Mouse (Mus musculus): Measurements from ENCODE around the gene Fndc8. TPM values are rescaled to one million over a fixed set of nuclear protein-coding genes. Genes with fewer than 3 reads are reported as not detected.
A peak's percentile ranks its signal among the peaks of the same experiment; 100 is the strongest.

The Fndc8 gene
- total and polyA plus RNA-seq, 3 experiments, result 0.08 to 0.36 TPM; not detected in 1

GRCm38 (mm10) chr11:82870173-82871030, 21.5 kb upstream of the Fndc8 start:
- Histone ChIP-seq H3K4me1 (ENCODE audit: control insufficient read depth in 1 of 2, insufficient read depth in 2 of 2) (peaks cover 0 to 10% of the 10 kb centered on the region in 2 experiments; a peak in 1 of 4 replicates), H3K9ac (ENCODE audit: insufficient read depth, low read depth) (peak overlapping the region; percentile 23), H3K9me3 (replicated peaks; ENCODE audit: low read length) (peaks cover 17% of the 10 kb centered on the region), H3K79me2 (replicated peaks; ENCODE audit: control insufficient read depth, extremely low read depth, insufficient read depth, poor library complexity, severe bottlenecking) (peaks cover 28% of the 10 kb centered on the region), H3K27me3 (replicated peaks) (no peaks in the 10 kb centered on the region), H3K4me3 (replicated peaks in 1 of 3; ENCODE audit: low read depth in 2 of 3, low read length in 2 of 3, poor library complexity in 1 of 3) (peak overlapping the region; percentile 2 to 83 (median 63)), H3K4me2 (ENCODE audit: insufficient read depth, low read depth, poor library complexity, severe bottlenecking) (peak overlapping the region; percentile 51), H3K36me3 (replicated peaks in 1 of 2; ENCODE audit: control insufficient read depth in 1 of 2, insufficient read depth in 1 of 2, low read length in 1 of 2) (peaks cover 0 to 2% of the 10 kb centered on the region in 2 experiments), H3K27ac (ENCODE audit: insufficient read depth, low read depth) (peak overlapping the region; percentile 73)
- dilution Hi-C loops (cut with MboI; ENCODE audit: extremely low pct_ligation_motif_present, extremely low pct_unique_long_range_greater_than_20kb, low sequenced_read_pairs) (no loop called here), in situ Hi-C loops (cut with MboI; ENCODE audit: low pct_ligation_motif_present, low pct_unique_long_range_greater_than_20kb, low sequenced_read_pairs) (no loop called here)
- TF ChIP-seq ZKSCAN1 (IDR thresholded peaks at IDR 0.05; ENCODE audit: borderline replicate concordance, low read depth, low read length) (no peak), UBTF (IDR thresholded peaks at IDR 0.05; ENCODE audit: low read depth, low read length) (no peak; the same call in 1 of the 2 replicates), MXI1 (IDR thresholded peaks at IDR 0.05; ENCODE audit: low read depth, low read length) (peak; percentile 46; the same call in 1 of the 2 replicates), PAX5 (IDR thresholded peaks at IDR 0.05; ENCODE audit: low read length) (no peak), ZC3H11A (IDR thresholded peaks at IDR 0.05; ENCODE audit: low read depth, low read length) (no peak), RAD21 (IDR thresholded peaks at IDR 0.05; ENCODE audit: low read depth, low read length) (no peak), SMC3 (IDR thresholded peaks at IDR 0.05; ENCODE audit: low read depth, low read length) (no peak; the same call in 1 of the 2 replicates), ELF1 (IDR thresholded peaks at IDR 0.05; ENCODE audit: low read depth, low read length) (no peak; the same call in 1 of the 2 replicates), GABPA (IDR thresholded peaks at IDR 0.05; ENCODE audit: insufficient replicate concordance, low read depth, low read length) (no peak), SIN3A (IDR thresholded peaks at IDR 0.05; ENCODE audit: low read length) (peak; percentile 84), E2F4 (IDR thresholded peaks at IDR 0.05; ENCODE audit: insufficient replicate concordance, low read depth, low read length) (no peak), NRF1 (IDR thresholded peaks at IDR 0.05; ENCODE audit: low read depth, low read length) (no peak), MAZ (IDR thresholded peaks at IDR 0.05; ENCODE audit: low read depth, low read length) (peak; percentile 18; the same call in 1 of the 2 replicates), USF1 (IDR thresholded peaks at IDR 0.05; ENCODE audit: low read depth, low read length) (no peak), MEF2A (IDR thresholded peaks at IDR 0.05; ENCODE audit: borderline replicate concordance, low read depth, low read length) (no peak), IRF4 (IDR thresholded peaks at IDR 0.05; ENCODE audit: low read depth, low read length) (peak; percentile 27; the same call in 1 of the 2 replicates), POLR2AphosphoS2 (IDR thresholded peaks at IDR 0.05; ENCODE audit: low read depth, low read length) (no peak), USF2 (conservative IDR thresholded peaks at IDR 0.05; ENCODE audit: low read depth, low read length) (no peak), ETS1 (conservative IDR thresholded peaks at IDR 0.05; ENCODE audit: low read depth, low read length) (no peak), TBP (conservative IDR thresholded peaks at IDR 0.05; ENCODE audit: low read depth, low read length) (no peak), CHD2 (IDR thresholded peaks at IDR 0.05; ENCODE audit: low read length) (no peak), EP300 (IDR thresholded peaks at IDR 0.05; ENCODE audit: low read length) (peak; percentile 9; the same call in 1 of the 2 replicates), ZNF384 (IDR thresholded peaks at IDR 0.05; ENCODE audit: low read depth, low read length) (peak; percentile 80), TCF12 (IDR thresholded peaks at IDR 0.05; ENCODE audit: low read depth, low read length) (0 out of 2 replicates have a peak, but pooled peaks have one; percentile 14), POLR2A (IDR thresholded peaks at IDR 0.05; ENCODE audit: low read depth, low read length) (no peak; the same call in 1 of the 2 replicates), NELFE (IDR thresholded peaks at IDR 0.05; ENCODE audit: low read depth, low read length) (no peak; the same call in 1 of the 2 replicates), RCOR1 (conservative IDR thresholded peaks at IDR 0.05; ENCODE audit: low read depth, low read length) (no peak), MAFK (IDR thresholded peaks at IDR 0.05; ENCODE audit: insufficient replicate concordance, low read length) (no peak), JUN (IDR thresholded peaks at IDR 0.05; ENCODE audit: insufficient read depth, low read depth, low read length) (no peak), CTCF (conservative IDR thresholded peaks at IDR 0.05 in 1 of 2, IDR thresholded peaks at IDR 0.05 in 1 of 2; ENCODE audit: low read depth in 2 of 2, low read length in 2 of 2) (no peak), CHD1 (IDR thresholded peaks at IDR 0.05; ENCODE audit: low read depth, low read length) (no peak), JUND (conservative IDR thresholded peaks at IDR 0.05; ENCODE audit: low read depth, low read length) (no peak), MAX (IDR thresholded peaks at IDR 0.05; ENCODE audit: low read length) (no peak), HCFC1 (IDR thresholded peaks at IDR 0.05; ENCODE audit: low read depth, low read length) (peak; percentile 52), ZMIZ1 (IDR thresholded peaks at IDR 0.05; ENCODE audit: low read depth, low read length) (peak; percentile 17; the same call in 1 of the 2 replicates), KAT2A (IDR thresholded peaks at IDR 0.05; ENCODE audit: insufficient replicate concordance, low read length) (no peak), MYC (IDR thresholded peaks at IDR 0.05; ENCODE audit: low read depth, low read length) (no peak), BHLHE40 (IDR thresholded peaks at IDR 0.05; ENCODE audit: low read depth, low read length) (no peak)
- no peak for DNase-seq (ENCODE audit: extremely low read depth)

Data from CH12.LX (cell line).